Mouse (Mus musculus) adrenal gland, postnatal 14 days (tissue): ENCODE data around the gene Erg28. TPM values are rescaled to one million over a fixed set of nuclear protein-coding genes. Genes with fewer than 3 reads are reported as not detected.

Experiments
- DNase-seq: peaks from one replicate; pipeline ENCODE4 v3.0.0; 2021; ENCODE audit warnings: mixed read lengths
- long read RNA-seq, 2 experiments: library from polyadenylated mRNA; stranded (forward); transcript quantifications; one replicate each; pipeline ENCODE4 v2.0.0; 2021
- total RNA-seq: library from RNA; stranded (reverse); gene quantifications from 2 replicates; pipeline ENCODE4 v1.2.3, GENCODE M21; 2021

Erg28 gene
- 28.5 and 29.1 TPM in 2 replicates for total RNA-seq
- long read RNA-seq, experiment 1, transcript Erg28-201 (5 exons, 1,169 nt), result major isoform, 48 of 54 reads
- long read RNA-seq, experiment 1, partial matches to known transcripts, result 2 of 54 reads
- long read RNA-seq, experiment 1, other reads (novel, unspliced or antisense), result 4 of 54 reads
- long read RNA-seq, experiment 2, transcript Erg28-201 (5 exons, 1,169 nt), result major isoform, 18 of 28 reads
- long read RNA-seq, experiment 2, partial matches to known transcripts, result 2 of 28 reads
- long read RNA-seq, experiment 2, other reads (novel, unspliced or antisense), result 8 of 28 reads

DNA sequence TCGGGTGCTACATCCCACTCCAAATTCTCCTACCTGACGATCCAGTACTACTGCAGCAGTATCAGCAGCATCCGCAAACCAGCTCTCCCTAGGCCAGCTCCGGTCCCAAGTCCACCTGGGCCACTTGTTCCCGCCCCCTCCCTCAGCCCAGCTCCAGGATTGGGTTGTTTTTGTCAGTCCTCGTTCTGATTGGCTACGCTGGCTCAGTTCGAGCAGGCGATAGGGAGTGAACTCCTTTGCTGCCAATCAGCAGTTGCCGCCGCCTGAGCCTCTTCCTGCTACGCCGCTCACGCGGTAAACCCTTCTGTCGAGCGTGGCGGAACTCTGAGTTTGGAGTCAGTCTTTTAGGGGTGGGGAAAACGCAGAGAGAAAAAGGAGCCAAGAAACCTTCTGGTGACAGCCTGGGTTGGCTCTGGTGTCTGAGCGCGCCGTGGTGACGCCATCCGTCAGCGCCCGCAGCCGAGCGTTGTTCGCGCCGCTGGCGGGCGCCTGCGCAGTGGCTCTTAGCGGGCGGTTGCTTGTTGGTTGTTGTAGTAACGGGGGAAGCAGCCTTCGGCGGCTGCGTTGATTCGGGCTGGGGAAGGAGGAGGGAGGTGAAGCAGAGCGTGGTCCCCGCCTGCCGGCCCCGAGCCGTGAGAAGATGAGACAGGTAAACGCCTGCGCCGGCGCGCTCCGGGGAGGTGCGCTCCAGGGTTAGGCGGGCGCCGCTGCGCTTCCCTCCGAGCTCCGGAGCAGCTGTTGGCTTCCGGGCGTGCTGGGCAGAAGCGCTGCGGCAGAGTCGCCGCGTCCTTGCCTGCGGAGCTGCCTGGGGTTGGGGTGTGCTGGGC is at the start of gene Erg28, which contains the start of gene Ttll5:
Gene Erg28, minus strand, starts transcription at position 113 of the 827 bp plus-strand sequence.
Gene Ttll5, plus strand, starts transcription at position 222 of the 827 bp plus-strand sequence.
- peak; percentile 96 for DNase-seq

DNA sequence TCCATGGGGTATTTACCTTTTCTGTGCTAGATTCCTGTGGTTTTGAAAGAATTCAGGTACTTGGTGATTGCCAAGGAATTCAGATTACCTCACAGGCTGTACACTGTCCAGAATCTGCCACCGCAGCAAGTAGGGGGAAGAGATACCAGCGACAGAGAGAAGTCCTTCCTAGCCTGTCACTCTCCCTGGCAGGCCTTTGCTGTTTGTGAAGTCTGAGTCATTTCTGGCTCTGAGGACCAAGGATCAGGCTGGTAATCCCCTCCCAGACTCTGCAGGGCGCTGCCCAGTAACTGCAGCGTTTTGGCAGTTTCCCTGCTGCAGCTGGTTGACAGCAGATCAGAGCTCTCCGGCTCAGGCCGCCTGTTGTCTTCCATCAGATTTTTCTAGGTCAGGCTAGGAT is 45.1 kb upstream of the Erg28 start:
- peak; percentile 70 for DNase-seq

DNA sequence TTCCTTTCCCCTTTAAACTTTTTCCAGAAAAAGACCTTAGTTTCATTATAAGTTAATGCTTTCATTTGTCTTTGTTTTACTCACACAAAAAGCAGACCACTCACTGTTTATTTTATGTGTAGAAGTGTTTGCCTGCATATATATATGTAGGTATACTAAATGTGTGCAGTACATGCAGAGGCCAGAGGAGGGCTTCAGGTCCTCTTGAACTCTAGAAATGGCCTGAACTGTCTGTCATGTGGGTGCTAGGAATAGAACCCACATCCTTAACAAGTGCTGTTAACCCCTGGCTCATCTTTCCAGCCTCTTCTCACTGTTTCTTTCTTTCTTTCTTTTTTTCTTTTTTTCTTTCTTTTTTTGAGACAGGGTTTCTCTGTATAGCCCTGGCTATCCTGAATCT is 42.8 kb upstream of the Erg28 start:
- DNase-seq, result no peak

DNA sequence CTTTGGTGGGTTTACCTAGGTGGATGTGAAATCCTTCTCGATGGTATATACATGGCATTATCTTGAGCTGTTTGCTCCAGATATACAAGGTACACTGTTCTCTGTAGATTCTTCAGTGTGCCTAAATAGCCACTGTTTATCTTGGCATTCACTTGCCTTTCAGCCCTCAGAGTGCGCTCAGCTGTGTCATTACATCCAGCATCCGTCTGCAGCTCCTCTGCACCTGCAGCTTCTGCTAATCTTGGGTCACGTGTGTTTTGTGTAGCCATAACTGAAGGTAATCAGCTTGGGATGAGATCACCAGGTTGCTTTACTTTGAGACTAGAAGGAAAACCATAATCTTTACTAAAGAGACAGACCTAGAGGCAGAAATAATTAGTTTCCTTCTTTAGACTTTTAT is 42.3 kb upstream of the Erg28 start:
- DNase-seq, result no peak

DNA sequence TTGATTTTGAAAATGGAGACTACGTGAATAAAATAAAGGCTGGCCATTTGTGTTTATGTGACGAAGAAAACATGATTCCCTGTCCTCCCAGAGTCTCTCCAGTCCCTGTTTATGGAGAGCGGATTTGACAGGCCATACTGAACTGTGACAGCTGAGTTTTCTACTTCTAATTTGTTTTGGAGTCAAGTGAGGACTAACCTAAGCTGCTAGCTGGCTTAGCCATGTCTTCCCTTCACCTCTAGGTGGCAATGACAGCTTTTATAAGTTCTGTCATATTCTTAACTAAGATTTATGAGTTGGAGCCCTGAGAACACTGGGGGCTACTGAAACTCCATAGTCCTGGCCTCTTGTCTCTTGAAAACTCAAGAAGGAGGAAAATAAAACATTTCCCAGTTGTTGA is 41.2 kb upstream of the Erg28 start:
- no peak for DNase-seq

- DNase-seq, result peak; percentile 27
These were observed 38.2 kb upstream of the Erg28 start for GRCm38 (mm10) chr12:85862514-85862913.

DNA sequence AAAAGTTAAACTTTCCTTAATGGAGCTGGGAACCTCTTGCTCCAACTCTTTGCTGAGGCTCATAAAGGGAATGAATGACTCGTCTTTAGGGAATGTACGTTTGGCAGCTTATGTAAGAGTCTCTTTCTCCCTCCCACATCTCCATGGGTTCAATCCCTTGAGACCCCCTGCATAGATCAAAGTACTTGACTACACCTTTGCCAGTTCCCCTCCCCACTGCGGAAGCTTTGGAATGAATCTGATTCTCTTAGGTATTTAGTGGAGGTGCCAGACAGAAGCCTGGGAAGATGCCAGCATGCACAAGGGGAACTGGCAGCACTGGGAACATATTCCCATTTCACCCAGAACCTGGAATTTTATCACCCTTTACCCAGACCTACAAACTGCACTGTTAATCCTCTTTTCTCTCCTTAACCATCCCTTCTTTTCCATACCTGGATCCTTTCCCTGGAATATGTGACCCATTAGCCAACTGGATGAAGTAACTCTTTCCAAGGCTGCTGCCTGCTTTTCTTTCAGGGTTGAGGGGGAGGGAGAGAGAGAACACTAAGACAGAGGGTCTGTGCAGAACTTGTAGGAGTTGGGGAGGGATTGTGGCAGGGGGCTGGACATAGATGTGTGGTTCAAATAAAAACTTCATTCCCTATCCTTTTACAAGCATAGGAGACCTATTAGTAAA is 35.3 kb upstream of the Erg28 start:
- peak; percentile 35 for DNase-seq

- DNase-seq, result no peak
These were observed 34.8 kb upstream of the Erg28 start for GRCm38 (mm10) chr12:85859111-85859510.

GRCm38 (mm10) chr12:85857300-85857699 is 33.0 kb upstream of the Erg28 start:
- DNase-seq, result no peak

DNA sequence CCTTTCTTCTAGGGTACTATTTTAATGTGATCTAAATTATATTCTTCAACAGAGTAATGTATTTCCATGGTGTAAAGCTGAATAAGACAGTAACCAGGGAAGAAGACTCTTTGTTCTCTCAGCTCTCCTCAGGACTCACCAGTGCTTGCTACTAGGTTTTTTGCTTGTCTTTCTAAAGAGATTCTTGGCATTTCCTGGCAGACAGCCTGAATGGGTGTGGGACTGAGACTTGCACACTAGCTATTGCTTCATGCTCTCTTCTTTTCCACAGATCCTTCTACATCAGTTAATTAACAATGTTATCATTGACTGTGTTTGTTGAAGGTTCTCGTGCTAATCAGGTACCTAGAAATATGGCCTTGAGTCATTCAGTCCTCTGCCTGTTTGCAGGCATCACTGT is 29.9 kb upstream of the Erg28 start:
- no peak for DNase-seq

GRCm38 (mm10) chr12:85853836-85854235 is 29.5 kb upstream of the Erg28 start:
- no peak for DNase-seq

DNA sequence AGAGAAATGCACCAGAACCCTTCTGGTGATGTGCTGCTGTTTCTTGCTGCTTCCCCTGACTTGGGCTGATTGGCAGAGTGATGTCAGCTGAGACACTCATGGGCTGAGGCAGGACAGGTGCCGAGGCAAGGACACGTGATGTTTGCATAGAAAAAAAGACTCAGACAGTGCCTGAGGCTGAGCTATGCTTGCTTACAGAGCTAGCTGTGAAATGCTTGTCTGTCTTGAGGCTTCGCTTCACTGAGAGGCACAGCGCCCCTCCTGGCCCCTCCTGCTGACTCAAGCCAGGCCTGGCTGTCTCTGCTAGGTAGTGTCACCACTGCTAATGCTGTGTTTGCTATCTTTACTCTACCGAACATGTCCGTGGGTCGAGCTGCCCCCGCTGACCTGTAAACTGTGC is 26.3 kb upstream of the Erg28 start:
- no peak for DNase-seq

DNA sequence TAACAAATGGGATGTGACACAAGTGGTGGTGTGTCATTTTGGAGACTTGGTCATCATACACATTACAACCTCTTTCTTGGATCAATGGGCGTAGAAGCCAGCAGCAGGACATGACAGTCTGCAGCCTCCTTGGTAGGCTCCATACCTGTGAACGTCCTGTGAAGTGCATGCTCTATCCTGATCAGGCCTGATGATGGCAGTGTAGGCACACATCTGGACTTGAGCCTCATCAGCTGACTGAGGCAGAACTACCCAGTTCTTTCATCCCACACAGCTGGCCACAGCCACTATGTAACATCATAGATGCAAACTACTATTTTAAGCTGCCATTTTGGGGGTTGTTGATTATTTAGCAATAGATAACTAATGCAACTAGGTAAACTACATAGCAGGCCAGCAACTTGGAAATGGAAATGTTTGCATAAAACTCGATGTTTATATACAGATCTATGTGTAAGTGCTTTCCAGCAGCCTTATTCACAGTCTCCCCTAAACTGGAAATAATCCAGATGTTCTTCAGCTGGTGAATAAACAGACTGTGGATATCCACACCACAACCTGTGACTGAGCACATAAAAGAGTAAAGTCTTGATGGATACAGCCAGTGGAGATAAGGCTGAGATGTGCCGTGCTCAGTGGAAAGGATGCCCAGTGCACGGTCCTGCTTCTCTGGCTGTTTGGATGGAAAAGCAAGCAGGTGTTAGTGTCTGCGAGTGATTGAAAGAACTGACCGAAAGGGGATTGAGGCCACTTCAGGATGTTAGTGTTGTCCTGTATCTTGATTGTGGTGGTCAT is 24.0 kb upstream of the Erg28 start:
- DNase-seq, result peak; percentile 58

- DNase-seq, result no peak
These were observed 15.1 kb upstream of the Erg28 start for GRCm38 (mm10) chr12:85839371-85840000.

- DNase-seq, result no peak
These were observed 13.4 kb upstream of the Erg28 start for GRCm38 (mm10) chr12:85837765-85838164.

DNA sequence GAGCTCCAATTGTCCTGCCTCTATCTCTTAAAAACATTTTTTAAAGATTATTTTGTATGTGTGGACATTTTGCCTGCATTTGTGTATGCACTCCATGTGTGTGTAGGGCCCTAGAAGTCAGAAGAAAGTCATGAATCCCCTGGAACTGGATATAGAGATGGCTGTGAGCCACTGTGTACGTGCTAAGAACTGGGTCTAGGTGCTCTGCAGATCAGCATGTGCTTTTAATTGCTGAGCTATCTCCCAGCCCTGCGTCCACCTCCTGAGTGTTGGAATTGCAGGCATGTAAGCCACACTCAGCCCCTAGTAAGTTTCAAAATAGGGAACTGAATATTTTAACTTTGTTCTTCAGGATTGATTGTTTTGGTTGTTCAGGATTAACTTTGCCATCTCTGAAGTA is 10.2 kb upstream of the Erg28 start:
- no peak for DNase-seq

GRCm38 (mm10) chr12:85830691-85831090 is 6.3 kb upstream of the Erg28 start:
- DNase-seq, result peak; percentile 75

DNA sequence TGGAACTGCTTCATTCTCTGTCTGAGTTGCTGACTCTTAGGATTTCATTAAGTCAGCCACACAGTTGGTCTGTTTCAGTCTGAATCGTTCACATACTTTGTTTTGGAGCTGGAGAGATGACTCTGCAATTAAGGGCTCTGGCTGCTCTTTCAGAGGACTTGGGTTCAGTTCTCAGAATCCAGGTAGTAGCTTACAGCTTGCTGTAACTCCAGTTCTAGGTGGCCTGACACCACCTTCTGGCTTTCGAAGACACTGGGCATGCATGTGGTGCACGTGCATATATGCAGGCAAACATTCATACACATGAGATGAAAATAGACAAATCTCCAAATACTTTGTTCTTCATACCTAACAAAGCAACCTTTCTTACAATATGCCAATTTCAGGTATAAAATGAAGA is 5.5 kb upstream of the Erg28 start:
- no peak for DNase-seq

DNA sequence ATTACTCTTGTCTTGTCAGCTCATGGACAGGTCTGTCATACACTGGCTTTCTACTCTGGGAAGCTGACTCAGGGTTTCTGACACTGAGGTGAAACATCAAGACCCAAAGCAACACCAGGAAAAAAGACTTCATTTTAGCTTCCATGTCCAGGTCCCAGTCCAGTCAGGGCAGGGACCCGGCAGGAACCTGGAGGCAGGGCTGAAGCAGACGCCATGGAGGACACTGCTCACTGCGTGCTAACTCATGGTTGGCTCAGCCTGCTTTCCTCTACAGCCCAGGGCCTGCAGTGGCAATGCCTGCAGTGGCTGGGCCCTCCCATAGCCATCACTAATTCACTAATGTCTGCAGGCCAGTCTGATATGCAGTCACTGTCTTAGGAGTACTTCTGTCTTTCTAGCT is 4.5 kb upstream of the Erg28 start:
- DNase-seq, result no peak

GRCm38 (mm10) chr12:85825822-85826221 is 1.5 kb upstream of the Erg28 start:
- no peak for DNase-seq

DNA sequence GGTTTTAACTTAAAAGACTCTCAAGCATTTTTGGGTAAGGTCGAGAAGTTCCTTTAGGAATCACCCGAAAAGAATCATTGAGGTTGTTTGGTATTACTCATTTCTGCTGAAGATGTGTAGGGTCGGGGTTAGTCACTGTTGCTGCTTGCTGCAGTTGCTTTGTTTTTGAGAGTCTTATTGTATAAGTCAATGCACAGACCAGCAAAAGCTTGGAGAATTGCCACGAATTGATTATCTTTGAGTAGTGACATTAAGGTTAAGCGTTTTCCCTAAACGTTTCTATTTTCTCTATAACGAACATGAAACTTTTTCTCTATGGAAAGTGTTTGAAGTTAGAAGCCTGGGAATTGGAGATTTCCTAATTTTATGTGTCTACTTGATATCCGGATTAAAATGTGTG is 1.0 kb upstream of the Erg28 start:
- no peak for DNase-seq

DNA sequence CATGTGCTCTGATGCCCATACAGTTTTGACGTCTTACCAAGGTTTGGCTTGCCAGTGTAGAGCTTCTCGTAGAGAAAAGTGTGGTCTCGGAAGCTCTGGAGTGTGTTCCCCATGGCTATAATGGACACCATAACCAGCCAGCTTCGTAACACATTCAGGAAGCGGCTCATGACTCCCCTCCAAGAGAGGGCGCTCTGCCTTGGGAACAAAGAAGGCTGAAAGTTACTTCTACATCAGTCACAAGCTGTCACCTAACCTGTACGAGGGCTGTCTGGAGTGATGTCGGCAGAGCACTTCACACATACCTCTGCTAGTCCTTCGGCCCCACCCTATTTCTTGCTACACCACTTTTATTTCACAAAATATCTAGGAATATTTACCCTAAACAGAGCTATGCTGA is 2.3 kb downstream of the Erg28 start:
- DNase-seq, result no peak
